Mouse (Mus musculus) kidney, embryonic 14.5 days (tissue): ENCODE data around the gene Surf2. TPM values are rescaled to one million over a fixed set of nuclear protein-coding genes. Genes with fewer than 3 reads are reported as not detected.

Experiments used
- ATAC-seq: fragments of 200-750 bp; cut with Nextera tagmentation; 2 replicates; pipeline ENCODE4 v1.8.0; 2017; ENCODE audit warnings: moderate number of reproducible peaks, mild to moderate bottlenecking, moderate TSS enrichment, moderate library complexity; ENCODE audit not compliant: low FRiP score, low TSS enrichment
- H3K27ac ChIP-seq: fragments of 300-500 bp; sonication (generic); 2 replicates; pipeline ENCODE4 v1.5.1; 2014; ENCODE audit warnings: low read depth, mild to moderate bottlenecking, low read length, moderate library complexity, mixed read lengths
- H3K27me3 ChIP-seq: fragments of 300-500 bp; sonication (generic); 2 replicates; pipeline ENCODE4 v1.6.1; 2014; ENCODE audit warnings: mild to moderate bottlenecking, low read length; ENCODE audit not compliant: control insufficient read depth, insufficient read depth
- H3K36me3 ChIP-seq: fragments of 300-500 bp; sonication (generic); 2 replicates; pipeline ENCODE4 v1.6.1; 2014; ENCODE audit warnings: low read length, mixed read lengths; ENCODE audit not compliant: control insufficient read depth, insufficient read depth
- H3K4me1 ChIP-seq: fragments of 300-500 bp; sonication (generic); 2 replicates; pipeline ENCODE4 v1.6.1; 2014; ENCODE audit warnings: low read length, mixed read lengths; ENCODE audit not compliant: control insufficient read depth, insufficient read depth
- H3K4me2 ChIP-seq: fragments of 300-500 bp; sonication (generic); replicated peaks from 2 replicates; pipeline ENCODE4 v1.6.1; 2014; ENCODE audit warnings: low read depth, mild to moderate bottlenecking, low read length
- H3K4me3 ChIP-seq: fragments of 300-500 bp; sonication (generic); 2 replicates; pipeline ENCODE4 v1.5.1; 2014; ENCODE audit warnings: mild to moderate bottlenecking, low read length
- H3K9ac ChIP-seq: fragments of 300-500 bp; sonication (generic); 2 replicates; pipeline ENCODE4 v1.6.1; 2014; ENCODE audit warnings: low read depth, mild to moderate bottlenecking, low read length, moderate library complexity
- H3K9me3 ChIP-seq: fragments of 300-500 bp; sonication (generic); 2 replicates; pipeline ENCODE4 v1.6.1; 2016; ENCODE audit warnings: low read length; ENCODE audit not compliant: control insufficient read depth
- WGBS: fragments of 180-500 bp; shearing (Covaris S2); extraction: QIAGEN DNeasy Blood & Tissue Kit; methylation state at CpG from one replicate; pipeline ENCODE4 v1.1.7; 2014; 5-methylcytosine and 5-hydroxymethylcytosine counted together
- polyA plus RNA-seq: library from polyadenylated mRNA; unstranded; fragments of >200 nt; fragmentation: Nextera tagmentation; extraction: Ambion mirVana; gene quantifications from 2 replicates; pipeline ENCODE4 v1.2.1, GENCODE M21; 2014

The Surf2 gene
- polyA plus RNA-seq, 1 experiment from 2014 or later: 40.1 TPM

DNA sequence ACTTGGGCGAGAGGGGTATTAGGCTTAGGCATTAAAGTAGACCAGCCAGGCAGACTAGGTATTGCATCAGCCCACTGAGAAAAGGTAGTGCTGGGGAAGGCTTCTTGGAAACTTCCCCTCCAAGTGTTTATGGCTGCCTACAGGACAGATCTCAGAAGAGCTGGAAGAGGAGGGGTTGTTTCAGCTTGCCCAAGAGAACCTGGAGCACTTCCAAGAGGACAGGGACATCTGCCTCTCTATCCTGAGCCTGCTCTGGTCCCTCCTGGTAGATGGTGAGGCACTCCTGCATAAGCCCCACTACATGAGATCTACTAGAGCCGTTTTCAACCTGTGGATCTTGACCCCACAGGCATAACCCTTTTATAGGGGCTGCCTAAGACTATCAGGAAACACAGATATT is 34.2 kb downstream of the Surf2 start:
- Histone ChIP-seq H3K4me1 (no peaks in the 10 kb centered on the region), H3K27ac (no peak overlapping the region), H3K4me3 (no peak overlapping the region), H3K9ac (no peak overlapping the region), H3K9me3 (no peaks in the 10 kb centered on the region), H3K4me2 (no peak overlapping the region), H3K36me3 (peaks cover 53% of the 10 kb centered on the region), H3K27me3 (no peaks in the 10 kb centered on the region)
- no peak for ATAC-seq
- 93% methylated on average over 2 of the region's 2 CpGs for WGBS

GRCm38 (mm10) chr2:26951346-26951905 is 35.3 kb downstream of the Surf2 start:
- Histone ChIP-seq H3K4me3 (no peak overlapping the region), H3K27ac (no peak overlapping the region), H3K27me3 (no peaks in the 10 kb centered on the region), H3K36me3 (peaks cover 63% of the 10 kb centered on the region), H3K4me1 (no peaks in the 10 kb centered on the region), H3K4me2 (no peak overlapping the region), H3K9ac (no peak overlapping the region), H3K9me3 (no peaks in the 10 kb centered on the region)
- no peak for ATAC-seq
- WGBS: 86% methylated on average over 8 of the region's 8 CpGs

- Histone ChIP-seq H3K4me1 (no peaks in the 10 kb centered on the region), H3K36me3 (peaks cover 69% of the 10 kb centered on the region), H3K4me2 (no peak overlapping the region), H3K27ac (no peak overlapping the region), H3K9ac (no peak overlapping the region), H3K4me3 (no peak overlapping the region), H3K27me3 (no peaks in the 10 kb centered on the region), H3K9me3 (no peaks in the 10 kb centered on the region)
- WGBS: 93% methylated on average over 4 of the region's 4 CpGs
- ATAC-seq: no peak
These were observed 36.0 kb downstream of the Surf2 start for GRCm38 (mm10) chr2:26952193-26952592.

DNA sequence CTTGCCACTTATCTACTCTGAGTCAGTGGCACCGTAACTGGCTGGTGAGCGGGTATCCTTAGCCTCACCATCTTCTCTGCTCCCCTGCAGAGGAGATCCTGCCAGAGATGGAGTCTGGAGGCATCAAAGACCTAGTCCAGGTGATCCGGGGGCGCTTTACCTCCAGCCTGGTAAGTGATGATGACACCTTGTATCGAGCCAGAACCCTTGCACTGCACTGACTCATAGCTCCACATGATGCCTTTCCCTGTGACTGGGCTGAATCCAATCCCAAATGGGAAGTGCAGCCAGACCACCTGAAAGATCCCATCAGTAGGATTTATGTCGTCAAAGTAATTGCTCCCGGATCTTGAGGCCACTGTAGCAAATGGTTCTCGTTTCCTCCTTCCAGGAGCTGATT is 36.7 kb downstream of the Surf2 start:
- Histone ChIP-seq H3K27ac (no peak overlapping the region), H3K36me3 (peaks cover 72% of the 10 kb centered on the region), H3K9ac (no peak overlapping the region), H3K4me3 (no peak overlapping the region), H3K4me1 (no peaks in the 10 kb centered on the region), H3K4me2 (no peak overlapping the region), H3K27me3 (no peaks in the 10 kb centered on the region), H3K9me3 (no peaks in the 10 kb centered on the region)
- WGBS: 79% methylated on average over 8 of the region's 8 CpGs
- no peak for ATAC-seq

GRCm38 (mm10) chr2:26954735-26955395 is 38.7 kb downstream of the Surf2 start:
- Histone ChIP-seq H3K9me3 (no peaks in the 10 kb centered on the region), H3K4me3 (no peak overlapping the region), H3K4me1 (no peaks in the 10 kb centered on the region), H3K36me3 (peaks cover 85% of the 10 kb centered on the region), H3K4me2 (no peak overlapping the region), H3K9ac (no peak overlapping the region), H3K27me3 (no peaks in the 10 kb centered on the region), H3K27ac (no peak overlapping the region)
- 89% methylated on average over 2 of the region's 2 CpGs for WGBS
- no peak for ATAC-seq

DNA sequence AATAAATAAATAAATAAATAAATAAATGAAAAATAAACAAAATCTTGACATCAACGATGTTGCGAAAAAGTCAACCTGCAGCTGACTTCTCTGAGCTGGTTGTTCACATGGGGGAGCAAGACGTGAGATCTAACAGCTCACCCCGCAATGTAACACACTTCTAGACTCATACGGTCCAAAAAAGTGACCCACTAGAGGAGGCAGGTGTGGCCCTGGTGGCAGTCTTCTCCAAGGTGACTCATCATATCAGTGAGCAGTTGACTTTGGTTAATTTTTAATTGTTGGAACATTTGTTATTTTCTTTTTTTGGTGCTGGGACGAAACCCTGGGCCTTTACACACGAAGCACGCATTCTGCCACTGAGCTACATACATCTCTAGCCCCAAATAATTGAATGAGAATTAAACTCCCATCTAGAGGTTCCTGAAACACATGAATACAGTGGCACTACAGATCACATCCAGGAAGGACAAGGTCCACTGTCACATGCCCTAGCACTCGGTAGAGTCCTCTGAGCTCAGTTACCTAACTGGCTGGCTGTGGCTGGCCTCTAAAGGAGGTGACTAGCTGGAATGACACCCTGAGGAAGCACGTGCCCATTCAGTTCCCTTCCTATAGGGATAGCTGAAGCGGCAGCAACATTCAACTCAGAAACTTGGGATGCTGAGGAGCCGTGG is 40.8 kb downstream of the Surf2 start:
- no peak for ATAC-seq
- Histone ChIP-seq H3K9me3 (no peaks in the 10 kb centered on the region), H3K27ac (no peak overlapping the region), H3K4me1 (peaks cover 1% of the 10 kb centered on the region; the same call in 1 of the 2 replicates), H3K9ac (no peak overlapping the region), H3K4me2 (no peak overlapping the region), H3K36me3 (peaks cover 90% of the 10 kb centered on the region), H3K27me3 (no peaks in the 10 kb centered on the region), H3K4me3 (no peak overlapping the region)
- 93% methylated on average over 12 of the region's 12 CpGs for WGBS

DNA sequence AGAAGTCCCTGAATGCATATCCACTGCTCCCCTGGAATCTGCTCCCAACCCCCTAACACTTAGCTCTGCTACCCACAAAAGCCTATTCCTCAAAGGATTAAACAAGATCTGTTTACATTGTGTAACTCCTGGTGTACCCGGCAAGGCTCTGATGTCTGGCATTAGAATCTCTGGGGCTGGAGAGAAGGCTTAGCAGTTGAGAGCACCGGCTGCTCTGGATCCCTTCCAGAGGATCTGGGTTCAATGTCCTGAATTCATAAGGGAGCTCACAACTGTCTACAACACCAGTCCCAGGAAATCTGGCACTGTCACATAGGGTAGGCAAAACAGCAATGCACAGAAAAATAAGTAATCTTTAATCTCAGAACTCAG is 41.3 kb downstream of the Surf2 start:
- H3K27me3 ChIP-seq: no peaks in the 10 kb centered on the region
- H3K4me3 ChIP-seq: no peak overlapping the region
- ATAC-seq: no peak
- no peak overlapping the region for H3K27ac ChIP-seq
- no peak overlapping the region for H3K4me2 ChIP-seq
- 92% methylated on average over 2 of the region's 2 CpGs for WGBS
- H3K36me3 ChIP-seq: peaks cover 89% of the 10 kb centered on the region
- peaks cover 4% of the 10 kb centered on the region; the same call in 1 of the 2 replicates for H3K4me1 ChIP-seq
- H3K9me3 ChIP-seq: no peaks in the 10 kb centered on the region
- H3K9ac ChIP-seq: no peak overlapping the region

DNA sequence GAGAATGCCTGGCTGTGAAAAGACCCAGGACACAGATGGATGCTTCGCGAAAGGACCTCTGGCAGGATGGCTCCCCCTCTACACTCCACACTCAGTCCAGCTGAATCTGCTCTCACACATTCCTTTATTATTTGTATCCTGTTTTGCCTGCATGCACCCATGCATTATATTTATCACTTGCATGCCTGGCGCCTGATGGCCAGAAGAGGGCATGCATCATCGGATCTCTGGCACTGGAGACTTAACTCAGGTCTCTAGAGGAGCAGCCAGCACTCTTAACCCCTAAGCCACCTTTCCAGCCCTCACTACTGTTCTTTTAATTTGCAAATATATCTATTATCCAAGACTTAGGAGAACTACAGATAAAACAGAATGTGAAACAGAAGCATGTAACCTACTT is 44.6 kb downstream of the Surf2 start:
- Histone ChIP-seq H3K9me3 (no peaks in the 10 kb centered on the region), H3K4me3 (no peak overlapping the region), H3K9ac (no peak overlapping the region), H3K27me3 (no peaks in the 10 kb centered on the region), H3K4me1 (peaks cover 10% of the 10 kb centered on the region), H3K36me3 (peaks cover 58% of the 10 kb centered on the region), H3K4me2 (no peak overlapping the region), H3K27ac (no peak overlapping the region)
- ATAC-seq: no peak
- WGBS: 70% methylated on average over 4 of the region's 4 CpGs
